In genomic region chr13:60672287-60672686, GRCm38 (mm10) we compare ENCODE assay signal across 16 mouse cellular contexts.
DNase-seq lines count a peak whose midpoint lies in the region; ATAC-seq and TF ChIP-seq lines count a peak whose summit lies in the region.
"Had no signal": no experiment of that assay in that cellular context is flagged by ENCODE, and none has a peak within 500 bp of the region (broad histone marks: within the 10 kb centered on the region; RNA-seq: fewer than 3 reads in every experiment).

No protein-coding gene starts in this region.

- peak; percentile 50; the same call in 1 of the 2 replicates for ATAC-seq in intestine, embryonic 16.5 days
- ATAC-seq in lung, postnatal 0 days = peak; percentile 89

- TF ChIP-seq EP300 in lung, postnatal 0 days (IDR thresholded peaks at IDR 0.05) = peak; percentile 98

- no peak overlapping the region for H3K4me3 ChIP-seq in layer of hippocampus, adult 2 months
- no peak overlapping the region for H3K4me3 ChIP-seq in bone marrow macrophage, adult 2 months (ENCODE audit: insufficient read depth, low read length)
- H3K4me3 ChIP-seq in intestine, embryonic 16.5 days (ENCODE audit: low read length) = no peak overlapping the region
- no peak overlapping the region for H3K4me3 ChIP-seq in lung, postnatal 0 days (ENCODE audit: low read depth, low read length)
- H3K4me3 ChIP-seq: embryonic facial prominence, embryonic 15.5 days; heart, embryonic 15.5 days; hindbrain, embryonic 13.5 days; limb, embryonic 10.5 days; neural tube, embryonic 13.5 days had no signal

- DNase-seq in layer of hippocampus, adult 2 months (ENCODE audit: low spot score in 2 of 2) = no peak
- DNase-seq in layer of hippocampus, postnatal 14 days (ENCODE audit: low spot score in 2 of 2) = no peak
- peak; percentile 88 for DNase-seq in lung, postnatal 0 days (ENCODE audit: low spot score)
- DNase-seq in B cell, adult 2 months = no peak
- no peak for DNase-seq in frontal cortex, adult 2 months (ENCODE audit: extremely low spot score in 1 of 2, low spot score in 1 of 2)
- DNase-seq: adrenal gland, postnatal 10 days; cerebellum, adult 9-10 months; gastrocnemius, postnatal 36 days; kidney, adult 18-20 months had no signal

- TF ChIP-seq POLR2A in bone marrow macrophage, adult 2 months (IDR thresholded peaks at IDR 0.05; ENCODE audit: borderline replicate concordance, low read depth, low read length) = no peak

- no peak for TF ChIP-seq CTCF in layer of hippocampus, adult 2 months (conservative IDR thresholded peaks at IDR 0.05)
- TF ChIP-seq CTCF in bone marrow macrophage, adult 2 months (IDR thresholded peaks at IDR 0.05; ENCODE audit: low read depth, low read length) = no peak
- TF ChIP-seq CTCF in lung, postnatal 0 days (IDR thresholded peaks at IDR 0.05) = no peak

- H3K27ac ChIP-seq in layer of hippocampus, adult 2 months = peak overlapping the region; percentile 58; the same call in 1 of the 2 replicates
- H3K27ac ChIP-seq in bone marrow macrophage, adult 2 months (ENCODE audit: insufficient read depth, low read depth, low read length) = peak overlapping the region; percentile 88
- H3K27ac ChIP-seq in intestine, embryonic 16.5 days (ENCODE audit: low read length) = no peak overlapping the region
- peak overlapping the region; percentile 86 for H3K27ac ChIP-seq in lung, postnatal 0 days (ENCODE audit: low read length)
- H3K27ac ChIP-seq: embryonic facial prominence, embryonic 15.5 days; heart, embryonic 15.5 days; hindbrain, embryonic 13.5 days; neural tube, embryonic 13.5 days had no signal

- no peaks in the 10 kb centered on the region for H3K36me3 ChIP-seq in intestine, embryonic 16.5 days (ENCODE audit: control insufficient read depth, insufficient read depth, low read length)
- H3K36me3 ChIP-seq in lung, postnatal 0 days (ENCODE audit: insufficient read depth, low read length) = 0 out of 2 replicates have a peak, but pooled peaks cover 2% of the 10 kb centered on the region
- H3K36me3 ChIP-seq: embryonic facial prominence, embryonic 15.5 days; heart, embryonic 15.5 days; hindbrain, embryonic 13.5 days; limb, embryonic 10.5 days; neural tube, embryonic 13.5 days had no signal

- no peaks in the 10 kb centered on the region for H3K27me3 ChIP-seq in intestine, embryonic 16.5 days (replicated peaks; ENCODE audit: control insufficient read depth, insufficient read depth, low read length)
- no peaks in the 10 kb centered on the region for H3K27me3 ChIP-seq in lung, postnatal 0 days (replicated peaks; ENCODE audit: insufficient read depth, low read length)
- H3K27me3 ChIP-seq: embryonic facial prominence, embryonic 15.5 days; heart, embryonic 15.5 days; hindbrain, embryonic 13.5 days; neural tube, embryonic 13.5 days had no signal

- no peaks in the 10 kb centered on the region for H3K9me3 ChIP-seq in intestine, embryonic 16.5 days (ENCODE audit: control insufficient read depth, low read length)
- no peaks in the 10 kb centered on the region for H3K9me3 ChIP-seq in lung, postnatal 0 days (ENCODE audit: low read length)
- H3K9me3 ChIP-seq: embryonic facial prominence, embryonic 15.5 days; heart, embryonic 15.5 days; hindbrain, embryonic 13.5 days; limb, embryonic 10.5 days; neural tube, embryonic 13.5 days had no signal

- peaks cover 56% of the 10 kb centered on the region for H3K4me1 ChIP-seq in bone marrow macrophage, adult 2 months (ENCODE audit: control insufficient read depth, insufficient read depth, low read length)
- H3K4me1 ChIP-seq in intestine, embryonic 16.5 days (ENCODE audit: control insufficient read depth, insufficient read depth, low read length) = peaks cover 17% of the 10 kb centered on the region
- peaks cover 30% of the 10 kb centered on the region; the same call in 1 of the 2 replicates for H3K4me1 ChIP-seq in lung, postnatal 0 days (ENCODE audit: insufficient read depth, low read depth, low read length)

- H3K4me2 ChIP-seq in intestine, embryonic 16.5 days (ENCODE audit: low read depth, low read length) = no peak overlapping the region
- no peak overlapping the region for H3K4me2 ChIP-seq in lung, postnatal 0 days (replicated peaks; ENCODE audit: low read depth, low read length)
- H3K4me2 ChIP-seq: embryonic facial prominence, embryonic 15.5 days; heart, embryonic 15.5 days; hindbrain, embryonic 13.5 days; neural tube, embryonic 13.5 days had no signal

- no peak overlapping the region for H3K9ac ChIP-seq in intestine, embryonic 16.5 days (ENCODE audit: low read depth, low read length)
- no peak overlapping the region for H3K9ac ChIP-seq in lung, postnatal 0 days (replicated peaks; ENCODE audit: low read depth)
- H3K9ac ChIP-seq: embryonic facial prominence, embryonic 15.5 days; heart, embryonic 15.5 days; hindbrain, embryonic 13.5 days; neural tube, embryonic 13.5 days had no signal

- WGBS in intestine, embryonic 16.5 days = 57% methylated on average over 8 of the region's 8 CpGs
- whole genome bisulfite sequencing in lung, postnatal 0 days = 49% methylated on average over 8 of the region's 8 CpGs
